Mouse (Mus musculus): ENCODE measurements around the gene Mov10l1.

The Mov10l1 gene

DNA sequence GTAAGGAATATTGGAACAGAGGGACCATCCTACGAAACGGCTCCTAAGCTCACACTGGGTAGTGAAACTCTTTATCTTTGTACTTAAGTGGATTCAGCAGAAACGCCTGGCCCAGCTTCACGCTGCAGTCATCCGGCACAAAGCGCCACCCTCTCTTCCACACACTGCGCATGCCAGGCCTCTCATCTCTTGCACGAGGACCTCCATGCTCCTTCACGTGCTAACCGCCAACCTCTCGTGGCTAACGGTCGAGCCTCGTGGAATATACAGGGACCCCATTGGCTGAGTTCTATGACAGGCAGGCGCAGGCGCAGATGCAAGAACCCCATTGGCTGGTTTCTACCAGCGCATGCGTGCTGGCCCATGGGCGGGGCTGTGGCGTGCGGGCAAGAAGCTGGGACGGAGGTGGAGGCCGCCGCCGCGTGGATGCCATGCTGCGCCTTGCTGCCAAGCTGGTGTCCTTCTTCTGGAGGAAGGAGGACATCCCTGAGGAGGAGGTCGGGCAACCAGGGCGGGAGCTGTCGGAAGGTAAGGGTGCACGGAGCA lies at the start of gene Mov10l1:
Gene Mov10l1 (plus strand): TSS at position 376 of the 546 bp plus-strand sequence.
- DNase-seq (ENCODE audit: low read depth, low spot score): no peak

DNA sequence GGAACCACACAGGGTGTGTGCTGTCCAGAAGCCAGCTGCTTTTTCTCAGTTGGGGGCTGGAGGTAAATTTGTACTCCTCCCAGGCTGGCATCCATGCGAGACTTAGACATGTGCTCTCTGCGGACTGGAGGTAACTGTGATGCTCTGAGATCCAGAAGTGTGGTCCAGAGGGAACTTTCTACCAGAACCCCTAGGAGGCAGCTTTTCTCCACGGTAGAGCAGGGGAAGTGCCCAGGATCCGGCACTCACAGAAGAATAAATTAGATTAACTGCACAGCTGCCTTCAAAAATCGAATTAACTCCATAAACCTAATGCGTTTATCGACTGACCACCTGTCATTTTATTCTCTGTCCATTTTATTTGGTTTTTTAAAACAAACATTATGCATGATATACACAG lies 48.6 kb upstream of the Mov10l1 start:
- DNase-seq (ENCODE audit: low read depth, low spot score): peak; percentile 11

DNA sequence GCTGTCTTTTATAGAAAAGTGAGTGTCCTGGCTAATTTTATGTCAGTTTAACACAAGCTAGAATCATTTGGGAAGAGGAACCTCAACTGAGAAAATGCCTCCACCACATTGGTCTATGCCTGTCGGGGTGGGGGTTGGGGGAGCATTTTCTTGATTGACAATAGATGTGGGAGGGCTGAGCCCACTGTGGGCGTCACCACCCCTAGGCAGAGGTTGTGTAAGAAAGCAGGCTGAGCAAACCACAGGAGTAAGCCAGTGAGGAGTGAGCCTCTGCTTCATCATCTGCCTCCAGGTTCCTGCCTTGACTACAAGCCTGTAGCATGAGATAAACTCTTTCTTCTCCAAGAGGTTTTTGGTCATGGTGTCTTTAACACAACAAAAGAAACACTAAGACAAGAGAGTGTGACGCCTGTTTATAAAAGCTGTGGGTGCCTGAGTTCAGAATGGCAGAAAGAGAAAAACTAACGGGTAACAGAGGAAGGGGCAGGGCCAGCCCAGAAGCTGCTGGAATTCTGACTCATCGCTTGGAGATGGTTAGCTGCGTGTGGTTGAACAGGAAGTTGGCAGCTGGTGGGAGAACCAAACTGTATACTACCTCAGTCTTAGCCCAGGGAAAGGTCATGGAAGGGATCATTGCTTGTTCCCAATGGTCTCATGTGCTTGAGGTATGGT lies 46.0 kb upstream of the Mov10l1 start:
- no peak for DNase-seq (ENCODE audit: low read depth, low spot score)

DNA sequence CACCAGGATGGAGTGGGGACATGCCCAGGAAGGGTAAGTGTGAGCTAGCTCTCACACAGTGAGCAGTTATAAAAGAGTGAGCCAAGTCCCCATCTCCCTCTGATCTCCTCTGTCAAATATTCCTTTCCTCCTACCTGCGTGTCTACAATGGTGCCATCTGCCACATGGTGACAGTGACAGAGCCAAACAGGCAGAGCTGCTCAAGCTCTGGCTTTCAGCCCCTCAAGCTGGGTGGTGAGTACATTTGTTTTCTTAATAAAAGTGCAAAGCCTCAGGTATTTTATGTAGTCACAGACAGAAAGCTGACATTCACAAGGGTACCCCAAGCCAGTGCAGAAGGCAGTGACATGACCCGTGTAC lies 45.4 kb upstream of the Mov10l1 start:
- DNase-seq (ENCODE audit: low read depth, low spot score): no peak

DNA sequence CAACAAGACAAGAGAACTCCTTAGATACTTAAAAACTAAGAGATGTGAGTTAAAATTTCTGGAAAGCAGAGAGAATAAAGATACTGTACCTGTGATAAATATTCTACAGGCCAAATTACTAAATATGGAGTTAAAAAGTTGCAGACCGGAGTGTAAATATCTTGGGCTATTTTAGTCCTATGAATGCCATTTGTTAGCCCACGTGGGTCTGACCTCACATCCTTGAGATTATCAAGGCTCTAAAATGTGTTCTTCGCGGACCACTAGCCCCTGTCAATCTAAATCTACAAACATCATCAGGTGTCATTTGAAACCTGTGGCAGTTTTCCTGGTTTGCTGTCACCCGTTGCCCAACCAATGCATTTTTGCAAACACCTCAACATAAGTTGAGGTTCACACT lies 39.9 kb upstream of the Mov10l1 start:
- no peak for DNase-seq (ENCODE audit: low read depth, low spot score)

DNA sequence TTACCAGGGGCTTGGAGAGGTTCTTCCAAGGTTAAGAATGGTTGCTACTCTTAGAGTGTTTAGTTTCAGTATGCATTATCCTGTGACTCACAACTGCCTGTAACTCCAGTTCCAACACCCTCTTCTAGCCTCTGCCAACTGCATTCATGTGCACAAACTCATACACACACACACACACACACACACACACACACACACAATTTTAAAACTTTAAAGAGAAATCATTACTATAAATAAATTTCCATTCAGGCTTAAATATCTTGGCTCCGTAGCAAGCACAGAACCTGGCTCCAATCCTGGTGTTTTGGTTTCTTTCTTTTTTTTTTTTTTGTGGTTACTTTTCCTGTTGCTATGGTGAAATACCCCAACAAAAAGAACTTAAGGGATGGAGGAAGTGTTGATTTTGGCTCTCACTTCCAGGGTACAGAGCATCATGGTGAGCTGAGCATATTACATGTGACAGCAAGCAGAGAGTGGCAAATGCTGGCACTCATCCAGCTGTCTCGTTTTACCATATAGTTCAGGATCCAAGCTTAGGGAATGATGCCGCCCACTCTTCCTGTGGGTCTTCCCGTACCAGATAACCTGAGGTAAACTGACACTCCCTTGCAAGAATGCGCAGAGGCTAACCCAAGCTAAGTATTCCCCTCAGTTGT lies 38.7 kb upstream of the Mov10l1 start:
- DNase-seq (ENCODE audit: low read depth, low spot score): no peak

DNA sequence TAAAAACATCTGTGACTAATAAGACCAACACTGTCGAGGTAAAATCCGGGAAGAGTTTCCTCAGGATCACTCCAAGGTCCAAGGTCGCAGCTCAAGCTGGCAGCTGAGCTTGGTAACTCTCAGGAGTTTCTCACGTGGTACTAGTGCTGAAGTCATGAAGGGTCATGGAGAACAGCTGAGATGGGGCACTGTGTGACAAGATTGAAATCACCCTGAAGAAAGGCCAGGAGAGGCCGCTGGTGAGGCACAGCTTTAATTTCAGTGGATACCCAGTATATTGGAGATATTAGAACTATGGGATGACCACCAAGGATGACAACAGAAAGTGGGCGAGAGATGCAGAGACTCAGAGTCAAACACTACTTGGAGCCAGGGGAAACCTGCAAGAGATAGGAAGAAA lies 35.9 kb upstream of the Mov10l1 start:
- DNase-seq (ENCODE audit: low read depth, low spot score): no peak

DNA sequence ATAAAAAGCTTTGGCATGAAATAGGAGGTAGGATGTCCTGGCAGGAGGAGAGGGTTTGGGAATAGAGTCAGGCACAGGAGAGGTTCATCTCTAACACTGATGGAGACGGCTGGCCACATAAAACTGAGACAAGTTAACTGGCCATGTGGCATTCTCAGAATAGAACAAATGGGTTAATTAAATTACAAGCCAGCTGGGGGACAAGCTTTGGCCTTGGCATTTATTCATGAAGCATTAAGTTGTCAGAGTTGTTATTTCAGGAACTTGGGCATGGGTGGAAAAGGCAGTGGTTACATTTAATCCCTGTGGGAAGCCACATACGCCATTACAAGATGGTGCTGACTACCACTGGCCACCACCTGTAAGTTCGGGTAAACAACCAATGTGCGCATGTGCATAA lies 31.5 kb upstream of the Mov10l1 start:
- DNase-seq (ENCODE audit: low read depth, low spot score): no peak

DNA sequence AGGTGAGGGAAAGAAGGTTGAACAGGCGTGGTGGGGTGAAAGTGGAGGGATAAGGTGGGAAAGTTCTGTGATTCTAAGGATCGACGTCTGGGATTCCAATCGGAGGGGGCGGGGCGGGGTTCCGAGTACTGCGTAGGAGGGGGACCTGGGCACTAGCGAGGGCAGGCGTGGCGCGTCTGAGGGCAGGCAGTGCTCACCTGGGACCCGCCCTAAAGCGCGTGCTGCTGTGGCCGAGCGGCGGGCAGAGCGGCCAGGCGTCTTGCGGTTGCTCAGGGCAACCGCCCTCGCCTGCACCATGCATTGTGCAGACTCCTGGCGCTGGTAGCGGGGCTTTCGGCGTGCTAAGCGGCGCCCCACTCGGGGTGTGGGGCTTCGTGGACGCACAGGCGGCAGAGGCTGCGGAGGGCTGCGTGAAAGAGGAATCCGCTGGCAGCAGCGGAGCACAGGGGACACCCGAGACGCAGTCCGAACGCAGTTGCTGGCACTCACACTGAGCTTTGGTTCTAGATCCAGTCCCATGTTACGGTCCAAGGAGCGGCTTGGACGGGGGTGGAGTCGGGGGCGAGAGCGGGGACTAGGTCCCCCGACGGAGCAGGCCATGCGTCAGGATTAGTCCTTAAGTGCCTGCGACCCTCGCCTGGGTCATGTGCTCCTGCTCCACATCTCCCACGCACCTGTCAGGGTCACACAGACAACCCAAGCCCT lies 28.2 kb upstream of the Mov10l1 start, which contains the start of gene Ttll8:
Gene Ttll8 (minus strand): TSS at position 51 of the 705 bp plus-strand sequence.
- no peak for DNase-seq (ENCODE audit: low read depth, low spot score)

DNA sequence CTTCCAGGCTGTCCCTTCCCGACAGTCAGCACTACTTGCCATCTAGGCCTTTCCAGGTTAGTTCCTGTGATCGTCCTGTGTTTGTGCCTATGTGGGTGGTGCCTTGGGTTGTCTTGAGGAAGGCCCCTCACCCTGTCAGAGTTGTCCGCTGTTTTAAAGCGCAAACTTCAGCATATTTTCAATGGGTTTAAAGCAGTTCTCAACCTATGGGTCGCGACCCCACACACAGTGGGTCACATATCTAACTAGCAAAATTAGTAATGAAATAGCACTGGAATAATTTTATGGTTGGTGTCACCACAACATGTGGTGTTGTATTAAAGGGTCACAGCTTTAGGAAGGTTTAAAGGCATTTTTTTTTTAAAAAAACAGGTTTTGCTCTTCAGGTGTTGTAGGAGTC lies 27.4 kb upstream of the Mov10l1 start:
- DNase-seq (ENCODE audit: low read depth, low spot score): no peak

DNA sequence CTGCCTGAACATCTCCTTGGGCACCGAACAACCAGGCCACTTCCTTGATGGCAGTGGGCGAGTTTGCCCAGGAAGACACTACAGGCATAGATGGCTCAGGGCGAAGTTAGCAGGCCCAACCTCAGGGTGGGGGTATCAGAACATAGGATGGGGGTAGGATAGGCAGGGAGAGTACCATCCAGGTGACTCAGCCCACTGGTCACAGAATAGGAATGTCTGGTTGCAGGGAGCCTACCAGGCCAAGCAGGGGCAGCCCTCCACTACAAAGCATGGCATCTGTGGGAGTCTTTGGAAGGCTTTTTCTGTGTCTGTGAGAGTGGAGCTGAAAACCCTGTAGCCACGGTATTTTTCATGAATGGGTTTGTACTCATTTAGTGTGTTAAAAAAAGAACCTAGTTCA lies 25.2 kb upstream of the Mov10l1 start:
- no peak for DNase-seq (ENCODE audit: low read depth, low spot score)

DNA sequence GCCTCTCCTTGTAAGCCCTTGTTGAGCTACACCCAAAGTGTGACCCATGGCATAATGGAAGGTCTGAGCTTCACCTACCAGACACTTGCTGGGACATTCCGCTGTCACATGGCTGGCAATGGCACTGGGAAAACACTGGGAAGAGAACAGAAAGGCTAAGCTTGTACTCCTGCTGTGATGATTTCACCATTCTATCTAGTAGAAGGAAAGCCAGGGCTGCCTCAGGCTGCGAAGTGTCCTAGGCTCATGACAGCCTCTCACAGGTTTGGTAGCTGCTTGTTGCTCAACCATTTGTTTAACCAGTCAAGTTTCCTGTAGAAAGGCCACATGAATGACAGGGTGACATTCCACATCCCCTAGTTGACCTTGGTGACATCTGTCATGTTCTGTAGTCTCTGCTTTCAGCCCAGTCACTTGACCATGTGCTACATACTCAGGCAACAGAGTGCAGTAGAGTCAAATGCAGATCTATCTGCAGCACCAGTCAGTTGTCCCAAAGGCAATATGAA lies 18.6 kb upstream of the Mov10l1 start:
- DNase-seq (ENCODE audit: low read depth, low spot score): no peak

DNA sequence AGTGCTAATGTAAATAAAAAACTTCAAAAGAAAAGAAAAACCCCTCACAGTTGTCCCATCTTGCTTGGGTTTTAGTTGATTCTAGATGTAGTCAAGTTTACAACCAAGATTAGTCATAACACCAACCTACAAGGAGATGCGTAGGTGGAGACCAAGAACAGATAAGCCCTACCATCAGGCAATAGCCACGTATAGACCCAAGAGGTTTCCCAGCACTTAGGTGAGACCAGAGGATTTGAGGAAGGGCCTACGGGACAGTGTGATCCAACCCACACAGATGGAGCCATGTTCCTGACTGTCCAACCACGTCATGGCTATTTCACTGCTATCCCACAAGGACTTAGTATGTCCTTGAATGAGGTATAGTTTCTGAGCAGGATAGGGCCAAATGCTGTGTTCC lies 10.4 kb upstream of the Mov10l1 start:
- no peak for DNase-seq (ENCODE audit: low read depth, low spot score)

DNA sequence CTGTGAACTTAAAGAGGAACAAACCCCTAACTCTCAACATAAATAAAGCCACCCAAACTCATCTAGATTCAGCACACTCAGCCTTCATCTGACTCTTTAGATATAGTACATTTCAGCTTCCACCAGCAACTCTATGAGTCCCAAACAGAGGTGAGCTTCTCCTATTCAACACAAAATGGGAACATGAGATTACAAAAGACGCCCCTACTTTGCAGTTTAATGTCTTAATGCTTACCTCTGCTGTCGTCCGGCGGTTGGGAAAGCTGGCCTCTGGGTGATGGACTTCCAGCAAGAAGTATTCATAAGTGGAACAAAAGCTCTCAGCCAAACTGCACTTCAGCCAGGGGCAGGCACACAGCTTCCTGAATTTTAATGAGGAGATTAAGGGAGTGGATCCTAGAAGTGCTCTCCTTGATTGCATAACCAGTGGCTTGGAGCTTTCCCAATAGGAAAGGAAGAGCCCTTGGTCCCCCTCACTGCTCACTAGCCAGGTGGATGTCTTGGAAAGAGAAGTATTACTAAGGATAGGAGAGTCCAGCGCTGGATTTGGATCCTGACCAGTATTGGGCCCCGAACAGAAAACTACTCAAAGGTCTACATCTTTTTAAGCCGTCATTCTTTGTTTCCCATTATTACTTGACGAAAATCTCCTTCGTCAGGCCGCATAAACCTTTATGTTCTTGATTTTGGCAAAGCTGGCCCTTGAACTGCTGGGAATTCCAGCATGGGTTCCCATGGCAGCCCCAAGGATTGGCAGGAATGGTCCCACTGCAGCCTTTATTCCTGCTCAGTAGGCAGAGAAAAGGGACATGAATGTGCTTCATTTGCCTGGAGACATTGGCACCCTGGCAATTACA lies 4.2 kb upstream of the Mov10l1 start, which contains the start of gene Mlc1:
Gene Mlc1 (minus strand): TSS at position 727 of the 857 bp plus-strand sequence.
- DNase-seq (ENCODE audit: low read depth, low spot score): no peak

DNA sequence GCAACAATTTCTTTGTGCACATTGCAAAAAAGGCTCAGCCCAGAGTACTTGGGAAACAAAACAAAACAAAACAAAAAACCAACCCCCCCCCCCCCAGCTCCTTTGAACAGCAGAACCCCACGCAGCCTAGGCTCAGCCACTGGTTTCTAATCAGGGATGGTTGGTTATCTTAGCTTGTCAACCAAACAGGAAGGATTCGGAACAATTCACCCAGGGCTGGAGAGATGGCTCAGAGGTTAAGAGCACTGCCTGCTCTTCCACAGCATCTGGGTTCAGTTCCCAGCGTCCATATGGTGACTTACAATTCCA lies 3.6 kb upstream of the Mov10l1 start:
- DNase-seq (ENCODE audit: low read depth, low spot score): no peak

DNA sequence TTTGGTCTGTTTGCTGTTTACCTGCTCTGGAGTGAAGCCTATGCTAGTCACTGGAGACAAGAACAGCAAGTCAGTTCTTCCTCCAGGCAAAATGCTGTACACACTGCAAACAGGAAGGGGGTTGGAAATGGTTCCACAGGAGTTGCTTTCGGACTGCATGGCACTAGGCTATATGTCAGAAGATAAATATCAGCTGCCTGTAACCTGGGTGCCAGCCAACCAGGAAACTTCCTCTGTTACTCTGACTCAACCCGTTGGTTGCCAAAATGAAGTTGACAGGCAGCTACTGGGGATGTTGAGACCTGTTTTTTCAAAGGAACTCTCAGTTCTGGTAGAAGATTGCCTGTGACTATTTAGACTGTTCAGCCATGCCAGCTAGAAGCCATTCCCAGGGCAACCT lies 6.5 kb downstream of the Mov10l1 start:
- DNase-seq (ENCODE audit: low read depth, low spot score): no peak

DNA sequence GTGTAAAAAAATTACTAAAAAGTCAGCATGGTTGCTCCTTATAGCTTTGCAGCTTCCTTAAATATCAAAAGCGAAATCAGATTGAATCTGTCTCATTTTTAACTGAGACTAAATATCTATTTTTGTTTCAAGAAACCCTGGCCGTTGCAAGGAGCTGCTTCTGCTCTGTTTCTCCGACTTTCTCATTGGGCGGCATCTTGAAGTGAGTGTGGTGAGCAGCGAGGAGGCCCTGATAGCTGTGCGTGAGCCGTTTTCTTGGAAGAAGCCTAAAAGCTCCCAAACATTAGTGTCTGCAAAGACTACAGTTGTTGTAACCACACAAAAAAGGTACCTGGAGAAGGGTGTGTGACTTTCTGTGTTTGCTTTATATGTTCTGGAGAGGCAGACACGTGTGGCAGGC lies 15.9 kb downstream of the Mov10l1 start:
- no peak for DNase-seq (ENCODE audit: low read depth, low spot score)

DNA sequence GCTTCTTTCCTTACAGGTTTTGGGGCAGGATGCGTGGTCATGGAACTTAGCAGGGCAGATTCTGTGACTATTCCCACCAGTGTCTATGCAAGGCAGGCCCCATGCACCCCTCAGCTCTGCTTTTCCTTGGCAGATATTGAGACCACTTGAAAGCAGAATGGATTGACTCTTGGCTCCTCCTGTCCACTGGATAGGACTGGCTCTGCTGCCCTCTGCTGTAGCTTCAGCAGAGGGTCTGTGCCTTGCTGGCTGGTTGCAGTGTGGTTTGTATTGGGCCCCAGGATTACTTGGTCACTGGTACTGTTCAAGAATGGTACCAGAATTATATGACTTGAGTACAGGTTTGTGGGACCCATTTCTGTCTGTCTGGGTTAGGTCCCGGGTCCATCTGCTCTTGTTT lies 16.4 kb downstream of the Mov10l1 start:
- DNase-seq (ENCODE audit: low read depth, low spot score): no peak

DNA sequence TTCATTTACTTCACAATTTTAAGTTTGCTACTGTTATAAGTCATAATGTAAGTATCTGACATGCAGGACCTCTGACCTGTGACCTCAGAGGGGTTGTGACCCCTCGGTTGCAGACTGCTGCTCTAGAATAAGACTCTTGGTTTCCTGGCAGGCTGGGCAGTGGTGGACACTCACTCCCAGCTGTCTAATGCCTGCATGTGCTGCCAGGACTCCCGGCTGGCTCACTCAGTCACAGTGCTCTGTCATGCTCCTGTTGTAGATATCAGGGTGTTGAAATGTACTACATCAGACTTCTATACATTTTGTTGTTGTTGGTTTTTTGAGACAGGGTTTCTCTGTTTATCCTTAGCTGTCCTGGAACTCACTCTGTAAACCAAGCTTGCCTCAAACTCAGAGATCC lies 17.7 kb downstream of the Mov10l1 start:
- no peak for DNase-seq (ENCODE audit: low read depth, low spot score)

DNA sequence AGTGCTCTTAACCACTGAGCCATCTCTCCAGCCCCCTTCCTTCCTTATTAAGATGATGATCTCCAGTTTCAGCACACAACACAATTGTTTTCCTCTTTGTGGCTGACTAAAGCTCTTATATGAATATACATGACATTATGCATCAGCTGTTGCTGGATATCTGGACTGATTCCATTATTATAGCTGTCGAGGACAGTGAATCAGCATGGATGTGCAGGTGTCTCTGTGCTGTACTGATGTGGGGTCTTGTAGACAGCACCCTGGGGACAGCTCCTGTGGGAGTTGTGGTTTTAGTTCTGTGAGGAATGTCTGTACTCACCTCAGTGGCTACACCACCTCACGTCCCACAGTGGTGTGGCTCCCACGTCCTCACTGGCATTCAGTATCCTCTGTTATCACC lies 18.5 kb downstream of the Mov10l1 start:
- no peak for DNase-seq (ENCODE audit: low read depth, low spot score)

DNA sequence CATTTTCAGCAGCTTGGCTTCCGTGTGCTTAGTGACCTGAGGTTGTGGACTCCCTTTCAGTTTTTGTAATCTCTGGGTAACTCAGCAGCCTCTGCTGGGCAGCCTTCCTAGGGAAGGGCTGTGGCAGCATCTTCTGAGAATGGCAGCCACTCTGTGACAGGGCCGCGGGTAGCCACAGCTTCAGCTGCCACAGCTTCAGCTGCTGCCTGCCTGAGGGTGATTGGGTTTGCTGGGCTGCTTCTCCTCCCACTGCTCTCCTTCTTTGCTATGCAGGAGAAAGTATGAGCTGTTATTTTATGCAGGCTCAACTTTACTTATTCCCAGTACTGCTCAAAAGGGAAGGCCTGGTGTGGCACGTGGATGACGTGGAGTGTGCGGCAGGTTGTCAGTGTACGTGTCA lies 24.3 kb downstream of the Mov10l1 start:
- DNase-seq (ENCODE audit: low read depth, low spot score): no peak

DNA sequence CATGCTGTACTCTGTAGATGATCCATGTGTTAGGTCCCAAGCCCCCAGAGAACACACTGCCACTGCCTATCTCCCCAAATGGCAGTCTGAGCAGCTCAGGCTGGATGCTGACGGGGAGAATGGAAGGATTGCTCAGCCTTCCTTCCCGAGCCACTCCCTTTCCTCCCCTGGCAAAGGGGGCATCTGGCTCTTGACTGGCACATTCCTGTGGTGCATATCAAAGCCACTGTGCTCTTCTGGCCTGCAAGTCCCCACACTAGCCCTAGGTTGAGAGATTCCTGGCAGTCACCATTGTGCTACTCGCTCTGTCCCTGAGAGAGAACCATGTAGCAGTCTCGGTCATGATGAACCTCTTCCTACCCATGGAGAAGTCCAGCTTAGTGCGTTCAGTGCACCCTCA lies 25.1 kb downstream of the Mov10l1 start:
- no peak for DNase-seq (ENCODE audit: low read depth, low spot score)
